Mouse (Mus musculus) splenic B cell, adult 2 months (primary cell): Measurements from ENCODE around the gene Baat.
"Not testable (repeated sequence)": the region's sequence is repeated elsewhere in the genome, so short reads cannot be mapped to it uniquely, and the experiment has no call there.

ENCODE experiments used
- DNase-seq: peaks from one replicate; pipeline ENCODE4 v3.0.0-alpha.2; 2011; ENCODE audit warnings: low read depth, low spot score
- H3K27me3 ChIP-seq: 2 replicates; pipeline ENCODE4 v1.6.1; 2012; ENCODE audit warnings: mild to moderate bottlenecking, low read length, moderate library complexity, mixed read lengths; ENCODE audit not compliant: control insufficient read depth, poor library complexity, insufficient read depth, severe bottlenecking
- H3K36me3 ChIP-seq: 2 replicates; pipeline ENCODE4 v1.6.1; 2012; ENCODE audit warnings: mild to moderate bottlenecking, low read length, moderate library complexity, mixed read lengths; ENCODE audit not compliant: control insufficient read depth, poor library complexity, insufficient read depth, severe bottlenecking

The Baat gene

GRCm38 (mm10) chr4:49469435-49470151, 36.8 kb downstream of the Baat start:
- no peak for DNase-seq
- Histone ChIP-seq H3K36me3 (no peaks in the 10 kb centered on the region), H3K27me3 (no peaks in the 10 kb centered on the region)

DNA sequence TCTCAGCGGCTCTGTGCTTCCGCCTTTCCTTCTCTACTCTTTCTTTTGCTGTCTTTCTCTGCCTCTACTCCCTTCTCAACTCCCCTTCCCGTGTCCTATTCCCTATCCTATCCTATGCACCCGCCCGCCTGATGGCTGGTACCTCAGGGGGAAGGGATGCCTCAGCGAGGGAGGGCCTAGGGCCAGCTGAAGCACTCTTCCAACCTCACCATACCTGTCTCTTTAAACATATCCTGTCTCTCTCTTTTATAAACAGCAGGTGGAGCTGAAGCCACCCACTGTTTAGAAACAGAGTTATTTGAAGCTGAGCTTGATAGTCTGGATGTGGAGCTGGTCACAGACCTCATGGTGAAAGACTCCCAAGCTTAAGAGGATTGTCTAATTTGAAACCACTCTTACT, 39.0 kb downstream of the Baat start:
- no peak for DNase-seq
- Histone ChIP-seq H3K27me3 (no peaks in the 10 kb centered on the region), H3K36me3 (no peaks in the 10 kb centered on the region)

- DNase-seq: no peak
- Histone ChIP-seq H3K27me3 (no peaks in the 10 kb centered on the region; the same call in 1 of the 2 replicates), H3K36me3 (no peaks in the 10 kb centered on the region)
Observed at GRCm38 (mm10) chr4:49456171-49456570, 50.2 kb downstream of the Baat start.

DNA sequence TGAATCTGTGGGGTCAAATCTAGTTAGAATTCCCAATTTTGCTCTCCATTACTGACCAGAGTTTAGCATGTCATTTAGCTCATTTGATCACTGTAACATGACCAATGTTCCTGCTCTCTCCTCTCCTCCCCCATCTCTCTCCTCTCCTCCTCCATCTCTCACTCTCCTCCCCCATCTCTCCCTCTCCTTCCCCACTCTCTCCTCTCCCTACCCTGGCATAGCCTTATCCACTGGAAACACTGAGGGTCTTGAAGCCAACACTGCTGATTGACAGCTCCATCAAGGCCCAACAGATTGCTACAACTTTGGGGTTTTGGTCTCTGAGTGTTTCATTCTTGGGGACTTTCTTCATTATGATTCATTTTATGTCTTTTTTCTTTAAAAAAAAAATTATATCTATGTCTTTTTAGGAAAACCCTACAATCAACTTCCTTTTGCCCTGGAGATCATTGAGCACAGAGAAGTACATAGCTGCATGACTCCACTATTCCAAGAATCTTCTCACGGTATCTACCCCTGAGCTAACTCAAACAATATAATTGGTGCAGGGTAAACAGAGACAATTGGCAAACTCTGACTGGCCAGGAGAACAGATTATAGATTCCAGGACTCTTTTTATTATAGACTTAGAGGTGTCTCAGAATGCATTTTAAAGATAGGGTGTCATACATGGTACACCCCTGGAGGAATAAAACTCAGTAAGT, 54.4 kb downstream of the Baat start:
- DNase-seq: no peak
- no peaks in the 10 kb centered on the region for H3K27me3 ChIP-seq
- H3K36me3 ChIP-seq: no peaks in the 10 kb centered on the region

DNA sequence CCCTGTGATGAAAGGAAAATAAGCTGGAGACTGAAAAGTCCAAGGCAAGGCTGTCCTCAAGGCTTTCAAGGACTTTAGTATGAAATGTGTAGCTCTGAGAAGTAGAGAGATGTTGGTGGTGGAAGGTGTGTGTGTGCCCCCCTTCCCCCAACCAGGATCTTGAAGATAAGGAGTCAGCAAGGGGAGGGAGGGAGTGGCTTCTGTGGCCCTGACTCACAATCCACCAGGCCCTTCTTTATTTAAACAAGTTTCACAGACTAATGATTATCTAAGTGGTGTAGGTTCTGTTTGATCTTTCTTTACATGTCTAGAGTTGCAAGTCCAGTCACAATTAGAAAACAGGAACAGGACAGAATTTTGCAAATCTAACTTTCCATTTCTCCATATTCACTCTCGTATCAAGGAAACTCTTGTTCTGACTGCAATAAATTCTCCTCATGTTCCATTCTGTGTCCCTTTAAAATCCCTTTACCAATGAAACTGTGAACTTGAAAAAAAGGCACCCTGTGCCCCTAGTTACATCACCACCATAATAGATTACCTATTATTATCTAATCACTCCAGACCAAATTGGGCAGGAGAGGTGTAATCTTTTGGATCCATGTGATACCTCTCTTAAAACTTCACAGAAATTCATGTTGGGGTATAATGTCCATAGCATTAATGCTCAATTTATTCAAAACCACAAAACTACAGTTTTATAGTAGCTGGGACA, 55.1 kb downstream of the Baat start:
- H3K27me3 ChIP-seq, DNase-seq, H3K36me3 ChIP-seq: not testable (repeated sequence)
